Mouse (Mus musculus): ENCODE data around the gene Ccdc187.

Ccdc187 gene

DNA sequence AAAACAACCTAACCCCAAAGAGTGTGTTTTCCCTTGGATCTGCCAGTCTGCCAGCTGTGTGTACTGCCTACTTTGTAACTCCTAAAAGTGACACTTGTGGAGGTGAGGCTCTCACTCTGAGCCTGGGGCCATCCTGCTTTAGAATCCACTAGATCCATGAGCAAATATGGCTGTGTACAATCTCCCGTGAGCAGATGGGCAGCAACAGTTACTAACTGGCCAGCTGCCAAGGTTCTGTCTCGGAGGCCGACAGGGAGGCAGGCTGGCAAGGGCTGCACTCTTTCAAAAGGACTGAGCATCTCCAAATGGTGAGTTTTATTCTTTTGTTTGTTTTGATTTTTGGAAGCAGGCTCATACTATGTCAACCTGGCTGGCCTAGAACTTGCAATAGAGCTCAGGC, 79.8 kb downstream of the Ccdc187 start:
- no peak for DNase-seq (ENCODE audit: low read depth, low spot score)

- DNase-seq (ENCODE audit: low read depth, low spot score), result no peak
Measured at GRCm38 (mm10) chr2:26209566-26209965, 84.8 kb downstream of the Ccdc187 start.

- no peak for DNase-seq (ENCODE audit: low read depth, low spot score)
Measured at GRCm38 (mm10) chr2:26208126-26208789, 86.1 kb downstream of the Ccdc187 start, which contains the start of gene Lhx3. TSS of gene Lhx3 (minus strand) at chr2:26208289.

DNA sequence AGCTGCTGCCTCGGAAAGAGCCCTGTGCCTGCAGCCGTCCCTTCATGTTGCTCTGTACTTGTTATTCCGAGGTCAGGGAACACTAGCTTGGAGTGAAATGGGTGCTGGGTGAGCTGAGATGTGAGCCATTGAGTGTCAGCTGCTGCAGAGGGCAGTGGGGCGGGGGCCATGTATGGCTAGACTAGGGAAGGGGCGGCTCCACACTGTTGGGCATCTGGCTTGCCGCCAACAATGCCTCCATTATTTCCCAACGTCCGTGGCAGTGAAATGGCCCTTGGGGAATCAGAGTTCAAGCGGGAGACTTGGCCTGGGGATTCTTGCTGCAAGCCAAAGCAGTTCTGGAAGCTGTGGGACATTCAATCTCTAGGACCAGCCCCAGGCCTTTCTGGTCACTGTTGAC, 86.8 kb downstream of the Ccdc187 start:
- DNase-seq (ENCODE audit: low read depth, low spot score), result no peak

DNA sequence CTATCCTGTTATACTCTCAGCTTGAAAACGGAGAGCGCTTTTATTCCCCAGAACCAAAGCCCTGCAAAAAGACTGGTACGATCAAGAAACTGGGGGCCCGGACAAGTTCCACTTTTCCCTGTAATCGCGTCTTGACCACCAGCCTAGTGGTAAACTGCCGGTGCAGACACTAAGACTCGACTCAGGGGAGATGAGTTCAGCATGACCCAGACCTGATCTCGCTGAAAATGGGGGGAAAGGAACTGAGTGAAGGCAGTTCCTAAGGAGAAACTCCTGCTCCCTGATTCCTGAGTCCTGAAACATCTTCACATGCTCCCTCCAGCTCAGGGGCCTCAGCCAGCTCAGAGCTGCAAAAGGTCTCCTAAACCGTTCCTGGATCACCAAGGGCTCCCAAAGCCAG, 88.6 kb downstream of the Ccdc187 start:
- DNase-seq (ENCODE audit: low read depth, low spot score), result no peak

DNA sequence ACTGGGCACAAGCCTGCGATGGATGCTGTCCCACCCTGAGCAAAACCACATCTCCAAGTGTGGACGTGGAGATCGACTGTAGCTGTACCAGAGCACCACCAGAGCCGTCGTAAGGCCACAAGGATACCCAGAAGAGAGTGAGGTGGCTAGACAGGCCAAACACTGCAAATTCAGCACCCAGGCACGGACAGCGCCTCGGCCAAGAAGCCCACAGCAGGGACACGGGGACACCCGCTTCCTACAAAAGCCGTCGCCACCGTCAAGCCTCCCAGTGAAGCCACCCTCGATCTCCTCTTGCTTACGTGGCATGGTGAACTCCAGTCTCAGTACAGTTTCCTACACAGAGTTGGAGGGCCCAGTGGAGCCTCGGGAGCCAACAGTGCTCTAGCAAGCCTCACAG, 89.2 kb downstream of the Ccdc187 start:
- no peak for DNase-seq (ENCODE audit: low read depth, low spot score)

DNA sequence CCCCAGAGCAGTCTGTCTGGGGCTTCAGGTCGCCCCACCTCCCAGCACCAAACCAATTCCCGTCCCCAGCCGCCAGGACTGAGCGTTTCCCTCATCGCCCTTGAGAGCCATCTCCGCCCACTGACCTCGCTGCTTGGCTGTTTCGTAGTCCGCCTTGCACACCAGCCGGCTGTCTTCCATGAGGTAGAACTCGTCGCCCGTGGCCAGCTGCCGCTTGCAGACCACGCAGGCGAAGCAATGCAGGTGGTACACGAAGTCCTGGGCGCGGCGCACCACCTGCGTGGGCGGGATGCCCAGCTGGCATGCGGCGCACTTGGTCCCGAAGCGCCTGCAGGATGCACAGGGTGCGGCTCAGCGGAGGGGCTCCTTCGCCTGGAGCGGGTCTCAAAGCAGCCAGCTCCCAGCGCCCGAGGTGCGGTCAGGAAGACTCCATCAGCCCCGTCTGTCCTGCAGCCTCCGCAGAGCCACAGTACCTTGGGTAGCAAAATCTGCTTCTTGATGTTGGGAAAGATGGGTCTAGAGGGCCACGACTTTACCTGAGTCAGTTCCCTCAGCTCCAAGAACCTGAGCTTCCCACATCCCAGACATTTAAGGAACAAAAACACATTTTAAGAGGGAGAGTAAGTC, 91.4 kb downstream of the Ccdc187 start:
- DNase-seq (ENCODE audit: low read depth, low spot score), result no peak

DNA sequence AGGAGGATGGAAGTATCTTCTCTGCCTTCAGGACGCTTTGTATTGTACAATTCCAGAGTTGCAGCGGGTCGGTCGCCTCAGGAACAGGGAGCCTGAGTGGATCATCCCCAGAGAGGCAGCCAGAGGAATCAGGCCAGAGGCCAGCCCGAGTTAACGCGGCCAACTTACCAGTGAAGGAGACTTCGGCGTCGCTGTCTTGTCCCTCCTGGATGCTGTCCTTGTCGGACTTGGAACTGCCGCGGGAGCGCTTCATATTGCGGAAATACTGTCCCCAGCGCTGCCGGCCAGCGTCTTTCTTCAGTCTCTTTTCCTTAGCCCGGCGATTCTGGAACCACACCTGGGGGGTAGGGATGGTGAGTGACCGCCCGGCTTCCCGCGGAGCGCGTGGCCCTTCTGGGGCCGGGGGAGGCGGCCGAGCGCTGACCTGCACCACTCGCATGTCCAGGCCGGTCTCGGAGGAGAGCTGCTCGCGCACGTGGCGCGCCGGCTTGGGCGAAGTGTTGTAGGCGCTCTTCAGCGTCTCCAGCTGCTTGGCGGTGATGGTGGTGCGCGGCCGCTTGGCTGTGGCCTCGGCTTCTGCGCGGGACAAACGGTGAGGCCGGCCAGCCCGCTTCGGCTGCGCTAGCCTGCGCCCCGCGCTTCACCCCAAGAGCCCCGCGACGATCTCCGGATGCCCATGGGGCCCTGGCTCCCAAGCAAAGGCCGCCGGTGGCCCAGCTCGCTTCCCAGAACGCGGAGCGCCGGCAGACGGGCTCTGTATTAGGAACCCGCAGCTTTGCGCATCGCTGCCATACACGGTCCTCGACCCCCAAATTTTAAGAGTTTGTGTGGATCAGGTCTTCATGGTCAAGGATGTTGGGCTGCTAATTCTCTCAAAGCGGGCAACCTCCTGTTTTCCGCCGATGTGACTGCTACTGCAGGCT, 92.2 kb downstream of the Ccdc187 start:
- no peak for DNase-seq (ENCODE audit: low read depth, low spot score)

- DNase-seq (ENCODE audit: low read depth, low spot score), result no peak
Measured at GRCm38 (mm10) chr2:26198488-26198887, 95.9 kb downstream of the Ccdc187 start.

DNA sequence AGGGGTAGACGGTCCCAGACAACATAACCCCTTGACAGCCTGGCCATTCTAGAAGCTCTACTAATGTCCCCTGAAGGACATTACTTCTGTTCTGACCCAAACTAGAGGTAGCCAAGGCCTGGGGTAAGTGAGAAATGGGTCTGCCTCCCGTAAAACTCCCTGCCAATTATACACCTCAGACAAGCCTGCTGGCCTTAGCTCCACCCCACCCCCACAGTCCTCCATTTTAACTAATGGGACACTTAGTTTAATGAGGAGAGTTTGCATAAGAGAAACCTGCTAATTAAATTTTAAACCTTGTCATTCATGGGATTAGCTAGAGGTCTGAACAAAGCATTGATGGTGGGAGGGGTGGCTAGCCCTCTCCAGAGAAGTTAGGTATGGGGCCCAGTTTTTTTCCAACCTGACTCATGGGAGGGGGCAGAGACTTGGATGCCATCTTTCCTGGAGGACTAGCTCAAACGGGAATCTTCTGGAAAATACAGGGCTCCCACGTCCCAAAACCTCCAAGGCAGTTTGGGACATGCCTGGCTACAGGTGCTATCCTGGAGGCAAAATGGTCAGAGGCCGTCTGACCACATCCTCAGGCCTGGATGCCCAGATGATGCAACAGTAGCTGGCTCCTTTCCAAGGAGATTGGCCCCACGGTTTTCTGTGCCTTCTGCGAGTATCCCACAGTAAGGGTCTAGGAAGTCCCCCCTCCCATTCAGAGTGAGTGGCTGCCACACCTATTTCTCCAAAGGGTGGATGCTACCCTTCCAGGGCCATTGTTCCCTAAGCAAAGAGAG, 99.6 kb downstream of the Ccdc187 start:
- DNase-seq (ENCODE audit: low read depth, low spot score), result no peak
